Mouse (Mus musculus): ENCODE measurements around the gene Zmat5. TPM values are rescaled to one million over a fixed set of nuclear protein-coding genes. Genes with fewer than 3 reads are reported as not detected.

The Zmat5 gene
- polyA plus RNA-seq, 1 experiment = 41.5 TPM

GRCm38 (mm10) chr11:4662496-4662878 lies 42.0 kb upstream of the Zmat5 start:
- Histone ChIP-seq H3K79me3 (ENCODE audit: low read depth) (no peaks in the 10 kb centered on the region), H3K79me2 (ENCODE audit: control insufficient read depth, insufficient read depth) (no peaks in the 10 kb centered on the region), H3K36me3 (ENCODE audit: control insufficient read depth, insufficient read depth) (peaks cover 32% of the 10 kb centered on the region), H3ac (ENCODE audit: control insufficient read depth, insufficient read length, low read depth) (no peak overlapping the region), H3K27me3 (ENCODE audit: control insufficient read depth, insufficient read depth, insufficient read length) (no peaks in the 10 kb centered on the region), H3K4me3 (ENCODE audit: insufficient read depth, poor library complexity, severe bottlenecking) (no peak overlapping the region)
- TF ChIP-seq CTCF (IDR thresholded peaks at IDR 0.05; ENCODE audit: control insufficient read depth, insufficient read depth, insufficient read length) = no peak
- TF ChIP-seq MAX (IDR thresholded peaks at IDR 0.05) = no peak
- no peak for TF ChIP-seq FOSL1 (IDR thresholded peaks at IDR 0.05; ENCODE audit: insufficient read depth, low read length, poor library complexity, severe bottlenecking)
- TF ChIP-seq MYOD1 (IDR thresholded peaks at IDR 0.05; ENCODE audit: control insufficient read depth, insufficient read length, low read depth) = no peak
- no peak for TF ChIP-seq USF1 (IDR thresholded peaks at IDR 0.05; ENCODE audit: low read depth)
- TF ChIP-seq MYOG (IDR thresholded peaks at IDR 0.05; ENCODE audit: control insufficient read depth, extremely low read depth, insufficient read length) = no peak
- no peak for TF ChIP-seq CEBPB (IDR thresholded peaks at IDR 0.05; ENCODE audit: low read depth)

DNA sequence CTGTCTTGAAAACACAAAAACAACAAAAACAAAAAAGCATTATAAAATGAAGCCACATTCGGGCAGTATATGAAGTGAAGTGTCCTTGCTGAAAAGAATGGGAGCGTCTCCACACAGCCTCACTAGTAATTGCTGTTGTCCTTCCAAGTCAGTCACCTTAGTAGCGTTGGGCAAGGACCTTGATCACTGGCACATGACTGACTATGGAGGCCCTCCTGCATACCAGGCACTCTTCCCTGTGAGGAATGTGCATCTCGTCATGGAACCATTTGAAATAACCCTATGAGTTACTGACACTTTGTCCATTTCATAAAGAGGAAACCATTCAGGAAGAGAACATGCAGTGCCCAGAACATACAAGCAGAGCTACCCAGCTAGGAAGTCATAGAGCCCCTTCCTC lies 32.7 kb upstream of the Zmat5 start:
- peaks cover 45% of the 10 kb centered on the region for H3K36me3 ChIP-seq (ENCODE audit: control insufficient read depth, insufficient read depth)
- no peak overlapping the region for H3K4me3 ChIP-seq (ENCODE audit: insufficient read depth, poor library complexity, severe bottlenecking)

GRCm38 (mm10) chr11:4674593-4674992 lies 29.9 kb upstream of the Zmat5 start:
- Histone ChIP-seq H3K79me3 (ENCODE audit: low read depth) (no peaks in the 10 kb centered on the region), H3ac (ENCODE audit: control insufficient read depth, insufficient read length, low read depth) (no peak overlapping the region), H3K4me3 (ENCODE audit: insufficient read depth, poor library complexity, severe bottlenecking) (no peak overlapping the region), H3K27me3 (ENCODE audit: control insufficient read depth, insufficient read depth, insufficient read length) (no peaks in the 10 kb centered on the region), H3K79me2 (ENCODE audit: control insufficient read depth, insufficient read depth) (no peaks in the 10 kb centered on the region), H3K36me3 (ENCODE audit: control insufficient read depth, insufficient read depth) (peaks cover 38% of the 10 kb centered on the region)
- TF ChIP-seq CEBPB (IDR thresholded peaks at IDR 0.05; ENCODE audit: low read depth) = no peak
- TF ChIP-seq MYOD1 (IDR thresholded peaks at IDR 0.05; ENCODE audit: control insufficient read depth, insufficient read length, low read depth) = no peak
- no peak for TF ChIP-seq FOSL1 (IDR thresholded peaks at IDR 0.05; ENCODE audit: insufficient read depth, low read length, poor library complexity, severe bottlenecking)
- TF ChIP-seq USF1 (IDR thresholded peaks at IDR 0.05; ENCODE audit: low read depth) = no peak
- no peak for TF ChIP-seq MYOG (IDR thresholded peaks at IDR 0.05; ENCODE audit: control insufficient read depth, extremely low read depth, insufficient read length)
- TF ChIP-seq MAX (IDR thresholded peaks at IDR 0.05) = no peak
- TF ChIP-seq CTCF (IDR thresholded peaks at IDR 0.05; ENCODE audit: control insufficient read depth, insufficient read depth, insufficient read length) = no peak

More for the DNA sequence above, 32.7 kb upstream of the Zmat5 start:
- Histone ChIP-seq H3K79me3 (ENCODE audit: low read depth) (no peaks in the 10 kb centered on the region), H3ac (ENCODE audit: control insufficient read depth, insufficient read length, low read depth) (no peak overlapping the region), H3K79me2 (ENCODE audit: control insufficient read depth, insufficient read depth) (no peaks in the 10 kb centered on the region), H3K27me3 (ENCODE audit: control insufficient read depth, insufficient read depth, insufficient read length) (no peaks in the 10 kb centered on the region)
- TF ChIP-seq FOSL1 (IDR thresholded peaks at IDR 0.05; ENCODE audit: insufficient read depth, low read length, poor library complexity, severe bottlenecking) = no peak
- no peak for TF ChIP-seq MYOG (IDR thresholded peaks at IDR 0.05; ENCODE audit: control insufficient read depth, extremely low read depth, insufficient read length)
- TF ChIP-seq MAX (IDR thresholded peaks at IDR 0.05) = no peak
- no peak for TF ChIP-seq CEBPB (IDR thresholded peaks at IDR 0.05; ENCODE audit: low read depth)
- no peak for TF ChIP-seq MYOD1 (IDR thresholded peaks at IDR 0.05; ENCODE audit: control insufficient read depth, insufficient read length, low read depth)
- TF ChIP-seq USF1 (IDR thresholded peaks at IDR 0.05; ENCODE audit: low read depth) = no peak
- no peak for TF ChIP-seq CTCF (IDR thresholded peaks at IDR 0.05; ENCODE audit: control insufficient read depth, insufficient read depth, insufficient read length)

- Histone ChIP-seq H3K79me2 (ENCODE audit: control insufficient read depth, insufficient read depth) (no peaks in the 10 kb centered on the region), H3K4me3 (ENCODE audit: insufficient read depth, poor library complexity, severe bottlenecking) (no peak overlapping the region), H3K36me3 (ENCODE audit: control insufficient read depth, insufficient read depth) (peaks cover 38% of the 10 kb centered on the region), H3ac (ENCODE audit: control insufficient read depth, insufficient read length, low read depth) (no peak overlapping the region), H3K79me3 (ENCODE audit: low read depth) (no peaks in the 10 kb centered on the region), H3K27me3 (ENCODE audit: control insufficient read depth, insufficient read depth, insufficient read length) (no peaks in the 10 kb centered on the region)
- TF ChIP-seq MYOG (IDR thresholded peaks at IDR 0.05; ENCODE audit: control insufficient read depth, extremely low read depth, insufficient read length) = no peak
- TF ChIP-seq MAX (IDR thresholded peaks at IDR 0.05) = no peak
- no peak for TF ChIP-seq CEBPB (IDR thresholded peaks at IDR 0.05; ENCODE audit: low read depth)
- TF ChIP-seq MYOD1 (IDR thresholded peaks at IDR 0.05; ENCODE audit: control insufficient read depth, insufficient read length, low read depth) = no peak
- TF ChIP-seq CTCF (IDR thresholded peaks at IDR 0.05; ENCODE audit: control insufficient read depth, insufficient read depth, insufficient read length) = no peak
- TF ChIP-seq USF1 (IDR thresholded peaks at IDR 0.05; ENCODE audit: low read depth) = no peak
- TF ChIP-seq FOSL1 (IDR thresholded peaks at IDR 0.05; ENCODE audit: insufficient read depth, low read length, poor library complexity, severe bottlenecking) = no peak
These were observed 29.3 kb upstream of the Zmat5 start for GRCm38 (mm10) chr11:4675126-4675562.

GRCm38 (mm10) chr11:4675693-4676092 lies 28.8 kb upstream of the Zmat5 start:
- H3K36me3 ChIP-seq (ENCODE audit: control insufficient read depth, insufficient read depth) = peaks cover 38% of the 10 kb centered on the region
- no peaks in the 10 kb centered on the region for H3K79me2 ChIP-seq (ENCODE audit: control insufficient read depth, insufficient read depth)

GRCm38 (mm10) chr11:4677250-4677872 lies 27.1 kb upstream of the Zmat5 start:
- Histone ChIP-seq H3ac (ENCODE audit: control insufficient read depth, insufficient read length, low read depth) (no peak overlapping the region), H3K79me3 (ENCODE audit: low read depth) (no peaks in the 10 kb centered on the region), H3K4me3 (ENCODE audit: insufficient read depth, poor library complexity, severe bottlenecking) (no peak overlapping the region), H3K79me2 (ENCODE audit: control insufficient read depth, insufficient read depth) (no peaks in the 10 kb centered on the region), H3K27me3 (ENCODE audit: control insufficient read depth, insufficient read depth, insufficient read length) (no peaks in the 10 kb centered on the region), H3K36me3 (ENCODE audit: control insufficient read depth, insufficient read depth) (peaks cover 52% of the 10 kb centered on the region)
- no peak for TF ChIP-seq CEBPB (IDR thresholded peaks at IDR 0.05; ENCODE audit: low read depth)
- no peak for TF ChIP-seq MYOG (IDR thresholded peaks at IDR 0.05; ENCODE audit: control insufficient read depth, extremely low read depth, insufficient read length)
- TF ChIP-seq CTCF (IDR thresholded peaks at IDR 0.05; ENCODE audit: control insufficient read depth, insufficient read depth, insufficient read length) = no peak
- TF ChIP-seq FOSL1 (IDR thresholded peaks at IDR 0.05; ENCODE audit: insufficient read depth, low read length, poor library complexity, severe bottlenecking) = no peak
- TF ChIP-seq MAX (IDR thresholded peaks at IDR 0.05) = no peak
- TF ChIP-seq USF1 (IDR thresholded peaks at IDR 0.05; ENCODE audit: low read depth) = no peak
- TF ChIP-seq MYOD1 (IDR thresholded peaks at IDR 0.05; ENCODE audit: control insufficient read depth, insufficient read length, low read depth) = no peak

More at GRCm38 (mm10) chr11:4675693-4676092, 28.8 kb upstream of the Zmat5 start:
- Histone ChIP-seq H3K79me3 (ENCODE audit: low read depth) (no peaks in the 10 kb centered on the region), H3K4me3 (ENCODE audit: insufficient read depth, poor library complexity, severe bottlenecking) (no peak overlapping the region), H3ac (ENCODE audit: control insufficient read depth, insufficient read length, low read depth) (no peak overlapping the region), H3K27me3 (ENCODE audit: control insufficient read depth, insufficient read depth, insufficient read length) (no peaks in the 10 kb centered on the region)
- TF ChIP-seq MYOG (IDR thresholded peaks at IDR 0.05; ENCODE audit: control insufficient read depth, extremely low read depth, insufficient read length) = no peak

Data from C2C12 (cell line).